Mouse (Mus musculus): ENCODE results near the gene Bcat1.

DNA sequence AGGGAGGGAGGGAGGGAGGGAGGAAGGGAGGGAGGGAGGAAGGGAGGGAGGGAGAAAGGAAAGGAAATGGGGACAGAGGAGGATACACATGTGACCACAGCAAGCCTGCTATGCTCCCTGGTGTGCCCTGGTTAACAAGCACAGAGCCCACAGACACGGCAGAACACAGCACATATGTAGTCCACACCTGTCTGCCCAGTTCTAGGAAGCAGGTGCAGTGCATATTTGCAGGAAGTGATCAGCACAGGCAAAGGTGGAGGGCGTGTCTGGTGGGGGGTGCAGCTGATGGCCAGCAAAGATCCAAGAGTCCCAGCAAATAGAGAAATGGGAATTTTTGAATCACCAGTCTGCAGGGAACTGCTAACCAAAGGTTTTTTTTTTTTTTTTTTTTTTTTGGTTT, 23.3 kb downstream of the Bcat1 start:
- no peak for TF ChIP-seq CTCF (IDR thresholded peaks at IDR 0.05)
- no peak for TF ChIP-seq EP300 (IDR thresholded peaks at IDR 0.05)
